Mouse (Mus musculus) heart, postnatal 0 days (tissue): ENCODE results near the gene Nbl1.

Experiments used
- CTCF ChIP-seq: IDR thresholded peaks from 2 replicates; pipeline ENCODE4 v1.5.1; 2016; ENCODE audit warnings: antibody characterized with exemption, control low read depth, low read depth
- EP300 ChIP-seq: IDR thresholded peaks from 2 replicates; pipeline ENCODE4 v1.6.1; 2016; ENCODE audit warnings: antibody characterized with exemption, low read depth

DNA sequence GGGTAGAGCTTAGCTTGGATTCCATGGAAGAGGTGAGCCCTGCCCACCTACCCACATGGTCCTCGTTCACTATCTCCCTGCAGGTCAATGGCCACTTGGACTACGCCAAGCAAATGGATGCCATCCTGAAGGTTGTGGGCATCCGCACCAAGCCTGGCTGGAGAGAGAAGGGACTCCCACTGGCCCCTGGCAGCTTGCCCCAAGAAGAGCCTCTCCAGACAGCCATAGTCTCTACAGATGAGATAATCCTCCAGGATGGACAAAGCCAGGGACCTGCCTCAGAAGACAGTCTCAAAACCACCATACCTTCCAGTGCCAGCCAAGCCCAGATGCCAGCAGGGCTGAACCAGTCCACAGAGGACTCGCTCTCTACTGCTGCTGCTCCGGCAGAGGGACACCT lies 34.8 kb downstream of the Nbl1 start:
- TF ChIP-seq CTCF (no peak), EP300 (no peak)
